Mouse (Mus musculus) forebrain, embryonic 12.5 days (tissue): Measurements from ENCODE around the gene Pigf. TPM values are rescaled to one million over a fixed set of nuclear protein-coding genes. Genes with fewer than 3 reads are reported as not detected.

ENCODE experiments used
- ATAC-seq: fragments of 200-750 bp; cut with Nextera tagmentation; 2 replicates; pipeline ENCODE4 v1.8.0; 2017; ENCODE audit warnings: moderate TSS enrichment; ENCODE audit not compliant: low FRiP score
- H3K27ac ChIP-seq: fragments of 300-500 bp; sonication (generic); 2 replicates; pipeline ENCODE4 v1.5.1; 2016; ENCODE audit warnings: mild to moderate bottlenecking
- H3K27me3 ChIP-seq: fragments of 300-500 bp; sonication (generic); 2 replicates; pipeline ENCODE4 v1.6.1; 2016; ENCODE audit warnings: mild to moderate bottlenecking
- H3K36me3 ChIP-seq: fragments of 300-500 bp; sonication (generic); replicated peaks from 2 replicates; pipeline ENCODE4 v1.6.1; 2016; ENCODE audit warnings: mild to moderate bottlenecking
- H3K4me1 ChIP-seq: fragments of 300-500 bp; sonication (generic); 2 replicates; pipeline ENCODE4 v1.6.1; 2016
- H3K4me2 ChIP-seq: fragments of 300-500 bp; sonication (generic); 2 replicates; pipeline ENCODE4 v1.6.1; 2016; ENCODE audit warnings: mild to moderate bottlenecking, moderate library complexity
- H3K4me3 ChIP-seq: fragments of 300-500 bp; sonication (generic); replicated peaks from 2 replicates; pipeline ENCODE4 v1.5.1; 2016; ENCODE audit warnings: mild to moderate bottlenecking
- H3K9ac ChIP-seq: fragments of 300-500 bp; sonication (generic); 2 replicates; pipeline ENCODE4 v1.6.1; 2016; ENCODE audit warnings: mild to moderate bottlenecking
- H3K9me3 ChIP-seq: fragments of 300-500 bp; sonication (generic); 2 replicates; pipeline ENCODE4 v1.6.1; 2016
- WGBS: fragments of 180-500 bp; shearing (Covaris S2); methylation state at CpG from one replicate; pipeline ENCODE4 v1.1.7; 2016; 5-methylcytosine and 5-hydroxymethylcytosine counted together
- polyA plus RNA-seq: library from polyadenylated mRNA; unstranded; fragments of >200 nt; fragmentation: Nextera tagmentation; extraction: Ambion mirVana; gene quantifications from 2 replicates; pipeline ENCODE4 v1.2.1, GENCODE M21; 2016

The Pigf gene
- polyA plus RNA-seq, 1 experiment from 2014 or later: 36.7 TPM

DNA sequence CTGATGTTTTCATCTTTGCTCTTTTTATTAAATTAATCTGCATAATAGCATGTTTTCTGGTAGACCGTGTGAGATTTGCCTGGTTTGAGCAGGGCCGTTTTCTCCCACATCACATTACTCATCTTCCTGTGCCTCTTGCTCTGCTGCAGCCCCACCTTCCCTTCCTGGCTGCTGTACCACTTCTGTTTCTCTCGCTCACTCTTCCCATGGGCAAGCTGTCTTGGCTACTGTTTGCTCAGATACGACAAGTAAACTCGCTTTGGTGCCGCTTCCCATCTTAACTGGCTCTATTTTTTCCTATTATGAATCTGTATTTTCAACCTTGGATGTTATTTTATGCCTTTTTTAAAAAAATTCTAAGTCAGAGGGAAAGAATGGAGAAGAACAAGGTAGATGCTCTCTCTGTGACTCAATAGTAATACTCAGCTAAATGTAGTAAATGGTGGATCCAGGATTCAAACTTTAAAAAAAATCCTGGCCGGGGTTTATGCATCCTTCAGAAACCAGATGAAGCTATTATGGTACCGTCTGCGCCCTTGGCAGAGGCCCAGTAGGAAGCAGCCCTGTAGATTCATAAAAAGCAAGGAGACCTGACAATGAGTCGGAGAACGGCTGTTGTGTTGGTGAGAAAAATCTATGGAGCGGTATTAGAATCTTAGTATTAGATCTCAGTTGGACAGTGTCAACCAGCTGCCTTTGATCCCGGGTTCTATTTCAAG, 13.7 kb downstream of the Pigf start:
- WGBS: 91% methylated on average over 13 of the region's 13 CpGs
- H3K9ac ChIP-seq: no peak overlapping the region
- ATAC-seq: no peak

GRCm38 (mm10) chr17:87008950-87009349, 16.3 kb downstream of the Pigf start:
- ATAC-seq: no peak
- no peak overlapping the region for H3K4me3 ChIP-seq
- WGBS: 95% methylated on average over 3 of the region's 3 CpGs

More for the DNA sequence above, 13.7 kb downstream of the Pigf start:
- Histone ChIP-seq H3K9me3 (no peaks in the 10 kb centered on the region), H3K4me3 (no peak overlapping the region), H3K4me1 (no peaks in the 10 kb centered on the region), H3K4me2 (no peak overlapping the region), H3K27ac (no peak overlapping the region), H3K36me3 (peaks cover 14% of the 10 kb centered on the region; the same call in 1 of the 2 replicates), H3K27me3 (no peaks in the 10 kb centered on the region)

DNA sequence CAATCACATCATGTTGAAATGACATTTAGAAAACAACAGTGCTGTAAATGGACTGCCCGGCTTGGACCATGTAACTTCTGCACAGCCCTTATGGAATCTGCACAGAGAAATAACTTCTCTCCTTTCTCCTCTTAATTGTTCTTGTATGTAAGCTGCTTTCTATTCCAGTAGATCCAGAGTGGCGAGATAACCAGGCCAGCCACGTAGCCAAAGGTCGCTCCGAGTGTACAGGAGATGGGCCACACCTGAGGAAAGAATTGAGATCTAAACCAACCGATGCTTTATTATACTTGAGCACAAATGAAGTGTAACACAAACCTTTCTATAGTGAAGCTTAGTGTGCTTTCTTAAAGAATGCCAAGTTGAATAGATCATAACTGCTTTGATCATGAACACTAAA, 27.9 kb downstream of the Pigf start:
- H3K4me2 ChIP-seq: no peak overlapping the region
- H3K4me1 ChIP-seq: no peaks in the 10 kb centered on the region
- 93% methylated on average over 6 of the region's 6 CpGs for WGBS
- no peaks in the 10 kb centered on the region for H3K27me3 ChIP-seq
- no peak for ATAC-seq
- H3K9me3 ChIP-seq: no peaks in the 10 kb centered on the region
- no peak overlapping the region for H3K4me3 ChIP-seq
- no peak overlapping the region for H3K9ac ChIP-seq
- peaks cover 8% of the 10 kb centered on the region for H3K36me3 ChIP-seq
- H3K27ac ChIP-seq: no peak overlapping the region

More at GRCm38 (mm10) chr17:87008950-87009349, 16.3 kb downstream of the Pigf start:
- Histone ChIP-seq H3K27me3 (no peaks in the 10 kb centered on the region), H3K9me3 (no peaks in the 10 kb centered on the region), H3K36me3 (0 out of 2 replicates have a peak, but pooled peaks cover 8% of the 10 kb centered on the region), H3K27ac (no peak overlapping the region), H3K4me2 (no peak overlapping the region), H3K4me1 (no peaks in the 10 kb centered on the region), H3K9ac (no peak overlapping the region)

DNA sequence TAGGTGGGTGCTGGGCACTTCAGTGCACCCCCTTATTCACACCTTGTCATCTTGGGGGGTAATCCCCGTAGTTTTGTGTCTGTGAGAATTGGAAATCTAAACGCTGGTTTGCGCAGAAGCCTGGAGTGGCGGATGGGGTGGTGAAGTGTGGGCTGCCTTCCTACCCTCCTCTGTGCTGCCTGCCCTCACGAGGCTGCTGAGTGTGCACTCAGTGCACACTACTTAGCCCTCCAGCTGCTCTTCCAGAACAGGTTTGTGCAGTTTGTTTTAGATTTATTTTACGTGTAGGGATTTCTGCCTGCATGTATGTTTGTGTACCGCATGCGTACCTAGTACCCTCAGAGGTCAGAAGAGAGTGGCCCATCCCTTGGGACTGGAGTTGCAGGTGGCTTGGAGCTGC, 33.9 kb downstream of the Pigf start:
- WGBS: 94% methylated on average over 8 of the region's 8 CpGs
- no peak overlapping the region for H3K4me2 ChIP-seq

GRCm38 (mm10) chr17:86988601-86989184, 36.5 kb downstream of the Pigf start:
- no peak for ATAC-seq
- Histone ChIP-seq H3K4me1 (peaks cover 26% of the 10 kb centered on the region), H3K4me2 (no peak overlapping the region), H3K27ac (0 out of 2 replicates have a peak overlapping the region, but pooled peaks have one; percentile 19), H3K9me3 (no peaks in the 10 kb centered on the region), H3K9ac (no peak overlapping the region), H3K4me3 (no peak overlapping the region), H3K36me3 (no peaks in the 10 kb centered on the region), H3K27me3 (no peaks in the 10 kb centered on the region)
- WGBS: 64% methylated on average over 6 of the region's 6 CpGs

More for the DNA sequence above, 33.9 kb downstream of the Pigf start:
- no peaks in the 10 kb centered on the region for H3K27me3 ChIP-seq
- no peak overlapping the region for H3K4me3 ChIP-seq
- no peak overlapping the region for H3K27ac ChIP-seq
- ATAC-seq: no peak
- H3K9ac ChIP-seq: no peak overlapping the region
- H3K36me3 ChIP-seq: no peaks in the 10 kb centered on the region; the same call in 1 of the 2 replicates
- H3K4me1 ChIP-seq: peaks cover 17% of the 10 kb centered on the region
- no peaks in the 10 kb centered on the region for H3K9me3 ChIP-seq

DNA sequence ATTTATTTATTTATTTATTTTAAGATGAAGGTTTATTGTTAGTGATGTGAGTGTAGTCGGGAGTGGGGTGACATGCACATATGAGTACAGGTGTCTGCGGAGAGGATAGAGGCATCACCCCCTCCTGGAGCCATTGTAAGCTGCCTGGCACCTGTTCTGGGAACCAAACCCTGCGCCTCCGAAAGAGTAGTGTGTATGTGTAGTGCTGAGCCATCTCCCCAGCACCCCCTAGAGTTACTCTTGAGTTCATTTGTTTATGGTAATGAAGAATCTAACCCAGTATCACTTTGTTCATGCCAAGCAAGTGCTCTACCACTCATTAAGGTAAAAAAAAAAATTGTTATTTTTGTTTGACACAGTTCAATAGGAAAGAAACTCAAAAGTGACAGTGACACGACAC, 37.0 kb downstream of the Pigf start:
- no peak overlapping the region for H3K27ac ChIP-seq
- 82% methylated on average over 5 of the region's 5 CpGs for WGBS
- no peaks in the 10 kb centered on the region for H3K9me3 ChIP-seq
- no peak for ATAC-seq
- no peaks in the 10 kb centered on the region for H3K27me3 ChIP-seq
- H3K36me3 ChIP-seq: no peaks in the 10 kb centered on the region
- peaks cover 26% of the 10 kb centered on the region for H3K4me1 ChIP-seq
- no peak overlapping the region for H3K4me3 ChIP-seq
- H3K4me2 ChIP-seq: no peak overlapping the region
- no peak overlapping the region for H3K9ac ChIP-seq

- peak; percentile 44; the same call in 1 of the 2 replicates for ATAC-seq
- H3K4me2 ChIP-seq: no peak overlapping the region
- no peak overlapping the region for H3K4me3 ChIP-seq
- peaks cover 26% of the 10 kb centered on the region for H3K4me1 ChIP-seq
- H3K9ac ChIP-seq: peak overlapping the region; percentile 12; the same call in 1 of the 2 replicates
- H3K27ac ChIP-seq: peak overlapping the region; percentile 56
- no peaks in the 10 kb centered on the region for H3K27me3 ChIP-seq
- no peaks in the 10 kb centered on the region for H3K9me3 ChIP-seq
- 46% methylated on average over 17 of the region's 17 CpGs for WGBS
- H3K36me3 ChIP-seq: peaks cover 2% of the 10 kb centered on the region
These were observed 38.6 kb downstream of the Pigf start for GRCm38 (mm10) chr17:86986449-86987138.

GRCm38 (mm10) chr17:86982497-86982896, 42.7 kb downstream of the Pigf start:
- H3K36me3 ChIP-seq: peaks cover 12% of the 10 kb centered on the region
- no peak overlapping the region for H3K27ac ChIP-seq
- no peak overlapping the region for H3K9ac ChIP-seq
- H3K4me2 ChIP-seq: no peak overlapping the region
- 80% methylated on average over 9 of the region's 9 CpGs for WGBS
- no peaks in the 10 kb centered on the region for H3K27me3 ChIP-seq
- H3K9me3 ChIP-seq: no peaks in the 10 kb centered on the region
- H3K4me3 ChIP-seq: no peak overlapping the region
- peaks cover 19% of the 10 kb centered on the region for H3K4me1 ChIP-seq
- no peak for ATAC-seq

DNA sequence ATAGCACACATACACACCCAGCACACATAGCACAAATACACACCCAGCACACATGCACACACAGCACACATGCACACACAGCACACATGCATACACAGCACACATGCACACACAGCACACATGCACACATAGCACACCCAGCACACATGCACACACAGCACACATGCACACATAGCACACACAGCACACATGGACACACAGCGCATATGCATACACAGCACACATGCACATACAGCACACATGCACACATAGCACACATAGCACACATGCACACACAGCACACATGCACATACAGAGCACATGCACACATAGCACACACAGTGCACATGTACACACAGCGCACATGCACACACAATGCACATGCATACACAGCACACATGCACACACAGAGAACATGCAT, 43.5 kb downstream of the Pigf start:
- peaks cover 12% of the 10 kb centered on the region for H3K36me3 ChIP-seq
- no peak for ATAC-seq
- peaks cover 13% of the 10 kb centered on the region for H3K4me1 ChIP-seq
- H3K9me3 ChIP-seq: no peaks in the 10 kb centered on the region
- H3K9ac ChIP-seq: no peak overlapping the region
- no peak overlapping the region for H3K4me3 ChIP-seq
- no peak overlapping the region for H3K27ac ChIP-seq
- H3K27me3 ChIP-seq: no peaks in the 10 kb centered on the region
- H3K4me2 ChIP-seq: no peak overlapping the region
- WGBS: 97% methylated on average over 2 of the region's 2 CpGs

DNA sequence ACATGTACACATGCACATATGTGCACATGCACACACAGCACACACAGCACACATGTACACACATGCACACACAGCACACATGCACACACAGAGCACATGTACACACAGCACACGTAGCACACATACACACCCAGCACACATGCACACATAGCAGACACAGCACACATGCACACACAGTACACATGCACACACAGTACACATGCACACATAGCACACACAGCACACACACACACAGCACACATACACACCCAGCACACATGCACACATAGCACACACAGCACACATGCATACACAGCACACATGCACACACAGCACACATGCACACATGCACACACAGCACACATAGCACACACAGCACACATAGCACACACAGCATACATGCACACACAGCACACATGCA, 44.0 kb downstream of the Pigf start:
- no peak overlapping the region for H3K4me2 ChIP-seq
- no peak overlapping the region for H3K4me3 ChIP-seq
- WGBS: 90% methylated on average over 1 of the region's 1 CpGs
- peaks cover 8% of the 10 kb centered on the region for H3K4me1 ChIP-seq
- no peak overlapping the region for H3K9ac ChIP-seq
- H3K27ac ChIP-seq: no peak overlapping the region
- H3K36me3 ChIP-seq: peaks cover 12% of the 10 kb centered on the region
- no peaks in the 10 kb centered on the region for H3K9me3 ChIP-seq
- no peak for ATAC-seq
- H3K27me3 ChIP-seq: no peaks in the 10 kb centered on the region

GRCm38 (mm10) chr17:86978496-86978895, 46.7 kb downstream of the Pigf start:
- WGBS: 94% methylated on average over 6 of the region's 6 CpGs
- H3K36me3 ChIP-seq: peaks cover 12% of the 10 kb centered on the region

DNA sequence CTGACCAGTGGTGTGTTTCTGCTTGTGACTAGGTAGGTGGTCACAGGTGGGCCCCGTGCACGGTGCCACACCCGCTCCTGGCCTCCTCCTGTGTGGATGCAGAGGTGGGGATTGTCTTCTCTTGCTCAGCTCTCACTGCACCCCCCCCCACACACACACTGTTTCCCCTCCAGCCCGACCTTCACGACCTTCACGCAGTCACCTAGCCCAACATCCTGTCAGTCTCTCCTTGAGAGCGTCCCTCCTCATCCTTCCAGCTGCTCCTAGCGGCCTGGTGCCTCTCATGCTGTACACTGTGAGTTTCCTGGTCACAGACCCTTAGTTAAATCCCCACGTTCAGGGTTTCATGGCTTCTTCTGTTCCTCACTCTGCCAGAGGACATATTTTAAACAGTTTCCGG, 48.8 kb downstream of the Pigf start:
- WGBS: 80% methylated on average over 10 of the region's 10 CpGs
- Histone ChIP-seq H3K9me3 (no peaks in the 10 kb centered on the region), H3K4me2 (no peak overlapping the region), H3K27me3 (no peaks in the 10 kb centered on the region), H3K4me3 (no peak overlapping the region), H3K4me1 (no peaks in the 10 kb centered on the region), H3K9ac (no peak overlapping the region), H3K36me3 (peaks cover 15% of the 10 kb centered on the region), H3K27ac (no peak overlapping the region)
- ATAC-seq: no peak

More at GRCm38 (mm10) chr17:86978496-86978895, 46.7 kb downstream of the Pigf start:
- Histone ChIP-seq H3K27me3 (no peaks in the 10 kb centered on the region), H3K9ac (no peak overlapping the region), H3K4me2 (no peak overlapping the region), H3K27ac (no peak overlapping the region), H3K4me3 (no peak overlapping the region), H3K4me1 (no peaks in the 10 kb centered on the region), H3K9me3 (no peaks in the 10 kb centered on the region)
- no peak for ATAC-seq
